Mouse (Mus musculus) MEL (cell line): Measurements from ENCODE around the gene Dync1h1. TPM values are rescaled to one million over a fixed set of nuclear protein-coding genes. Genes with fewer than 3 reads are reported as not detected.

Experiments used
- DNase-seq: peaks from one replicate; pipeline ENCODE4 v3.0.0; 2011; ENCODE audit warnings: low read depth, low spot score
- H3K27ac ChIP-seq: 2 replicates; pipeline ENCODE4 v1.5.1; 2012; ENCODE audit warnings: low read depth, mild to moderate bottlenecking, control low read depth, low read length, moderate library complexity; ENCODE audit not compliant: control insufficient read depth
- H3K27me3 ChIP-seq, 2 experiments: fragments of 150-350 bp in 1 of 2; sonication (generic) in 1 of 2; 2 replicates each; pipeline ENCODE4 v1.6.1; 2012; ENCODE audit warnings: low read length in 2 of 2, mild to moderate bottlenecking in 2 of 2, improper control_type of control experiment in 1 of 2, moderate library complexity in 1 of 2; ENCODE audit not compliant: insufficient read depth in 2 of 2, control insufficient read depth in 1 of 2
- H3K36me3 ChIP-seq, 2 experiments: 2 replicates each; pipeline ENCODE4 v1.6.1; 2012 to 2014; ENCODE audit warnings: low read length in 2 of 2, improper control_type of control experiment in 1 of 2, inconsistent platforms in 1 of 2, mild to moderate bottlenecking in 1 of 2; ENCODE audit not compliant: insufficient read depth in 2 of 2, control insufficient read depth in 1 of 2
- H3K4me1 ChIP-seq, 2 experiments: fragments of 150-350 bp in 1 of 2; sonication (generic) in 1 of 2; 2 replicates each; pipeline ENCODE4 v1.6.1; 2012; ENCODE audit warnings: low read length in 2 of 2, improper control_type of control experiment in 1 of 2, mild to moderate bottlenecking in 1 of 2; ENCODE audit not compliant: insufficient read depth in 2 of 2, control insufficient read depth in 1 of 2
- H3K4me3 ChIP-seq, 2 experiments: fragments of 150-350 bp in 1 of 2; sonication (generic) in 1 of 2; 2 replicates each; pipeline ENCODE4 v1.5.1; 2012; ENCODE audit warnings: low read depth in 2 of 2, low read length in 2 of 2, mild to moderate bottlenecking in 2 of 2, moderate library complexity in 2 of 2, control low read depth in 1 of 2, improper control_type of control experiment in 1 of 2; ENCODE audit not compliant: control insufficient read depth in 1 of 2, insufficient read depth in 1 of 2
- H3K79me2 ChIP-seq: 2 replicates; pipeline ENCODE4 v1.6.1; 2012; ENCODE audit warnings: mild to moderate bottlenecking, low read length, moderate library complexity; ENCODE audit not compliant: control insufficient read depth, poor library complexity, insufficient read depth
- H3K9ac ChIP-seq: 2 replicates; pipeline ENCODE4 v1.6.1; 2012; ENCODE audit warnings: low read depth, mild to moderate bottlenecking, control low read depth, low read length, moderate library complexity; ENCODE audit not compliant: control insufficient read depth, poor library complexity, severe bottlenecking
- H3K9me3 ChIP-seq: fragments of 150-350 bp; sonication (generic); replicated peaks from 2 replicates; pipeline ENCODE4 v1.6.1; 2012; ENCODE audit warnings: mild to moderate bottlenecking, low read length, improper control_type of control experiment, moderate library complexity; ENCODE audit not compliant: insufficient read depth
- BHLHE40 ChIP-seq: IDR thresholded peaks from 2 replicates; pipeline ENCODE4 v1.6.1; 2012; ENCODE audit warnings: low read depth, mild to moderate bottlenecking, inconsistent platforms, low read length, improper control_type of control experiment, borderline replicate concordance
- CHD1 ChIP-seq: IDR thresholded peaks from 2 replicates; pipeline ENCODE4 v1.6.1; 2012; ENCODE audit warnings: low read depth, mild to moderate bottlenecking, inconsistent platforms, low read length, improper control_type of control experiment
- CTCF ChIP-seq, 3 experiments: IDR thresholded peaks in 2 of 3; conservative IDR thresholded peaks in 1 of 3; 2 replicates each; pipeline ENCODE4 v1.5.1; 2011 to 2012; ENCODE audit warnings: low read length in 3 of 3, low read depth in 2 of 3, mild to moderate bottlenecking in 2 of 3, improper control_type of control experiment in 1 of 3, inconsistent platforms in 1 of 3, mixed read lengths in 1 of 3, moderate library complexity in 1 of 3; ENCODE audit not compliant: control insufficient read depth in 1 of 3, insufficient read depth in 1 of 3, poor library complexity in 1 of 3, severe bottlenecking in 1 of 3
- ELF1 ChIP-seq: IDR thresholded peaks from 2 replicates; pipeline ENCODE4 v1.6.1; 2014; ENCODE audit warnings: low read depth, mild to moderate bottlenecking, inconsistent platforms, low read length, improper control_type of control experiment, moderate library complexity
- EP300 ChIP-seq, 2 experiments: IDR thresholded peaks; 2 replicates each; pipeline ENCODE4 v1.6.1; 2011; ENCODE audit warnings: improper control_type of control experiment in 2 of 2, low read length in 2 of 2, low read depth in 1 of 2, mild to moderate bottlenecking in 1 of 2
- ETS1 ChIP-seq: IDR thresholded peaks from 2 replicates; pipeline ENCODE4 v1.6.1; 2012; ENCODE audit warnings: low read depth, mild to moderate bottlenecking, inconsistent platforms, low read length, improper control_type of control experiment, moderate library complexity
- KAT2A ChIP-seq: conservative IDR thresholded peaks from 2 replicates; pipeline ENCODE4 v1.6.1; 2012; ENCODE audit warnings: low read depth, low read length, improper control_type of control experiment, inconsistent platforms
- MAFK ChIP-seq: IDR thresholded peaks from 2 replicates; pipeline ENCODE4 v1.6.1; 2011; ENCODE audit warnings: low read depth, mild to moderate bottlenecking, low read length, improper control_type of control experiment, borderline replicate concordance
- MAX ChIP-seq: IDR thresholded peaks from 2 replicates; pipeline ENCODE4 v1.6.1; 2011; ENCODE audit warnings: low read length, improper control_type of control experiment
- MAZ ChIP-seq: IDR thresholded peaks from 2 replicates; pipeline ENCODE4 v1.6.1; 2012; ENCODE audit warnings: low read depth, mild to moderate bottlenecking, inconsistent platforms, low read length, improper control_type of control experiment
- MEF2A ChIP-seq: IDR thresholded peaks from 2 replicates; pipeline ENCODE4 v1.6.1; 2014; ENCODE audit warnings: low read depth, mild to moderate bottlenecking, inconsistent platforms, low read length, improper control_type of control experiment; ENCODE audit not compliant: poor library complexity, insufficient replicate concordance, severe bottlenecking; ENCODE audit errors: extremely low read depth
- POLR2AphosphoS2 ChIP-seq: IDR thresholded peaks from 2 replicates; pipeline ENCODE4 v1.6.1; 2011; ENCODE audit warnings: low read length, improper control_type of control experiment
- RAD21 ChIP-seq: IDR thresholded peaks from 2 replicates; pipeline ENCODE4 v1.6.1; 2011; ENCODE audit warnings: mild to moderate bottlenecking, low read depth, low read length, improper control_type of control experiment
- RCOR1 ChIP-seq: IDR thresholded peaks from 2 replicates; pipeline ENCODE4 v1.6.1; 2012; ENCODE audit warnings: low read depth, mild to moderate bottlenecking, inconsistent platforms, low read length, improper control_type of control experiment
- SIN3A ChIP-seq: IDR thresholded peaks from 2 replicates; pipeline ENCODE4 v1.6.1; 2012; ENCODE audit warnings: low read length, improper control_type of control experiment, inconsistent platforms
- SMC3 ChIP-seq: IDR thresholded peaks from 2 replicates; pipeline ENCODE4 v1.6.1; 2011; ENCODE audit warnings: low read depth, low read length, improper control_type of control experiment
- TBP ChIP-seq: IDR thresholded peaks from 2 replicates; pipeline ENCODE4 v1.8.0; 2011; ENCODE audit warnings: low read depth, low read length, improper control_type of control experiment
- UBTF ChIP-seq: IDR thresholded peaks from 2 replicates; pipeline ENCODE4 v1.6.1; 2012; ENCODE audit warnings: low read depth, mild to moderate bottlenecking, inconsistent platforms, low read length, improper control_type of control experiment, moderate library complexity, borderline replicate concordance; ENCODE audit not compliant: insufficient read depth
- ZC3H11A ChIP-seq: IDR thresholded peaks from 2 replicates; pipeline ENCODE4 v1.6.1; 2012; ENCODE audit warnings: low read depth, mild to moderate bottlenecking, inconsistent platforms, low read length, improper control_type of control experiment
- ZKSCAN1 ChIP-seq: IDR thresholded peaks from 2 replicates; pipeline ENCODE4 v1.6.1; 2012; ENCODE audit warnings: low read depth, mild to moderate bottlenecking, inconsistent platforms, low read length, improper control_type of control experiment, moderate library complexity
- polyA plus RNA-seq, 2 experiments: library from polyadenylated mRNA; stranded (reverse) in 1 of 2; unstranded in 1 of 2; fragments of >175 nt in 1 of 2; fragments of >200 nt in 1 of 2; gene quantifications; 2 replicates each; pipeline versions ENCODE4 v1.2.1 to v1.2.4; 2012; ENCODE audit warnings: low replicate concordance in 2 of 2, low read depth in 1 of 2; ENCODE audit not compliant: insufficient read length in 2 of 2, insufficient read depth in 1 of 2, missing spikeins in 1 of 2
- total RNA-seq: library from RNA; depleted of rRNA; stranded (reverse); fragments of 300-350 nt; gene quantifications from 2 replicates; pipeline ENCODE4 v1.2.3, GENCODE M21; 2012

The Dync1h1 gene
- total and polyA plus RNA-seq, 3 experiments: 98.2 to 230 (median 157) TPM

- TF ChIP-seq MAX (peak; percentile 99), SIN3A (peak; percentile 99), ZKSCAN1 (no peak)
These were observed 9.9 kb upstream of the Dync1h1 start (continued) for GRCm38 (mm10) chr12:110591260-110591883.

DNA sequence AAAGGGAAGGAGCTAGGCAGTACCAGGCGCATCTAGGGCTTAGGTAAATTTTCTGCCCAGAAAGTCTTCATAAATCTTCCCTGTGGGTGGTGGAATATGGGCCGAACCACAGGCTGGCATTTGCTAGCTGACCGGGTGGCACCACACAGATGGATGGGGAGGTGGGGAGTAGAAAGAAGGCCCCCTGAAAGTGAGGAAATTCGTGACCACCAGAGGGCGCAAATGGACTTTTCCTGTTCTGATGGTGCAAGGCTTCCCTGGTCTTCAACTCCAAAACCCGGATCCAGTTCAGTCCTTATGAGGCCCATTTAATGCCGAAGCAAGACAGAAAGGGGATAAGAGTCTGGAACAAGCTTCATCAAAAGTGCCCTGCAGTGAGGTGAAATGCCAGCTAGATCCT, 2.7 kb upstream of the Dync1h1 start:
- Histone ChIP-seq H3K4me3 (no peak overlapping the region), H3K9me3 (no peaks in the 10 kb centered on the region), H3K27ac (no peak overlapping the region), H3K36me3 (peaks cover 0 to 19% of the 10 kb centered on the region in 2 experiments; a peak in 2 of 4 replicates), H3K79me2 (peaks cover 20% of the 10 kb centered on the region)
- peak; percentile 80 for DNase-seq
- TF ChIP-seq CTCF (IDR thresholded peaks at IDR 0.05 in 2 of 3, conservative IDR thresholded peaks at IDR 0.05 in 1 of 3; ENCODE audit: control insufficient read depth in 1 of 3, insufficient read depth in 1 of 3, low read depth in 2 of 3, low read length in 3 of 3, poor library complexity in 1 of 3, severe bottlenecking in 1 of 3) (peak; percentile 79 to 86 (median 80)), SMC3 (peak; percentile 89), RAD21 (peak; percentile 73), ZC3H11A (peak; percentile 68), POLR2AphosphoS2 (no peak)
- TF ChIP-seq, all 39 proteins: peak for 4
- Histone ChIP-seq H3K9ac (peak overlapping the region; percentile 15; the same call in 1 of the 2 replicates), H3K27me3 (no peaks in the 10 kb centered on the region), H3K4me1 (peaks cover 11 to 24% of the 10 kb centered on the region in 2 experiments)

- DNase-seq: peak; percentile 47
- H3K4me1 ChIP-seq: peaks cover 11 to 24% of the 10 kb centered on the region in 2 experiments
These were observed 1.5 kb upstream of the Dync1h1 start for GRCm38 (mm10) chr12:110599791-110600190.

DNA sequence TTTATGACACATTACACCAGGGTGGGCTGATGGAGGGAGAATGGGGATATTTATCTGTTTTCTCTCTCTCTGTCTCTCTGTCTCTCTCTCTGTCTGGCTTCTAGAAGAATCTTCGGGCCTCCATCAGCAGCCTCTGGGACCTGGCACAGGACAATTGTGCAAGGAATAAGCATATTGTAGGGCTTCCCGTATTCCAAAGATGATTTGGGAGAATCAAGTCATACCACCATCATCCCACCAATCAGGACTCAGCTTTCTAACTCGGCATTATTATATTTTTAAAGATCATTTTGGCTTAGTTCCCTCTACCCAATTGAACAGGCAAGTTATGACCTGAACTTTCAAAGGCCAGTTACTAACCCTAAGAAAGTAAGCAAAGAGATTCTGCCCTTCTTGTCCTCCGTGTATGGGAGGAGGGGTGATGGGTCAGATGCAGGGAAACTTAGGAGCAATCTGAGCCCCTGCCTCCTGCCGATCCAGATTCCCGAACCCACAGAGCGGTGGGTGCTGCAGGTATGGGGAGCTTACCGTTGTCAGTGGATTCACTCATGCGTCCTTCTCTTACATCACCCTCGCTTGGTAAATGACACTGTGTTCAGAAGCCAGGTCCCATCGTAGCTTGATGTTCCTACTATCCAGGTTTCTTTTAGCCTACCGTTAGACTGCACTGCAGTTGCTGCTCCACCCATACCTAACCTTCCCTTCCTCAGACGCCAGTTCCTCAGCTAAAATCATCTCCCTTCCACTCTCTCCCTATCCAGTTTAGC, 844 bp upstream of the Dync1h1 start:
- no peaks in the 10 kb centered on the region for H3K27me3 ChIP-seq
- no peak for DNase-seq
- peaks cover 0 to 20% of the 10 kb centered on the region in 2 experiments; a peak in 2 of 4 replicates for H3K36me3 ChIP-seq
- H3K79me2 ChIP-seq: peaks cover 34% of the 10 kb centered on the region
- peaks cover 11 to 24% of the 10 kb centered on the region in 2 experiments for H3K4me1 ChIP-seq
- peak overlapping the region; percentile 45 to 63 for H3K4me3 ChIP-seq
- no peak overlapping the region for H3K27ac ChIP-seq
- H3K9ac ChIP-seq: peak overlapping the region; percentile 53; the same call in 1 of the 2 replicates
- H3K9me3 ChIP-seq: no peaks in the 10 kb centered on the region
- TF ChIP-seq SIN3A (no peak), CHD1 (no peak), ETS1 (no peak), MEF2A (no peak), BHLHE40 (no peak), ELF1 (no peak), MAX (no peak), EP300 (IDR thresholded peaks at IDR 0.05; ENCODE audit: low read depth in 1 of 2, low read length in 2 of 2) (no peak), TBP (no peak), UBTF (no peak), RAD21 (no peak), POLR2AphosphoS2 (no peak), MAZ (no peak), RCOR1 (no peak), MAFK (no peak)

More at GRCm38 (mm10) chr12:110599791-110600190, 1.5 kb upstream of the Dync1h1 start:
- H3K9me3 ChIP-seq: no peaks in the 10 kb centered on the region
- no peak overlapping the region for H3K27ac ChIP-seq
- no peaks in the 10 kb centered on the region for H3K27me3 ChIP-seq
- H3K79me2 ChIP-seq: peaks cover 29% of the 10 kb centered on the region
- H3K4me3 ChIP-seq: no peak overlapping the region
- H3K36me3 ChIP-seq: peaks cover 0 to 20% of the 10 kb centered on the region in 2 experiments; a peak in 2 of 4 replicates
- no peak overlapping the region for H3K9ac ChIP-seq
- TF ChIP-seq KAT2A (no peak), ETS1 (peak; percentile 34; the same call in 1 of the 2 replicates), RCOR1 (peak; percentile 48), EP300 (IDR thresholded peaks at IDR 0.05; ENCODE audit: low read depth in 1 of 2, low read length in 2 of 2) (peak in 1 of 2 experiments; percentile 13; a peak in 1 of 4 replicates)
